Mouse (Mus musculus): ENCODE data around the gene Bzw2. TPM values are rescaled to one million over a fixed set of nuclear protein-coding genes. Genes with fewer than 3 reads are reported as not detected.
A peak's percentile ranks its signal among the peaks of the same experiment; 100 is the strongest.

The Bzw2 gene
- polyA plus RNA-seq, 1 experiment: 11.1 TPM

GRCm38 (mm10) chr12:36047593-36047992, 110.3 kb downstream of the Bzw2 start:
- no peak for TF ChIP-seq POLR2A (IDR thresholded peaks at IDR 0.05; ENCODE audit: borderline replicate concordance, extremely low read depth, low read depth, low read length)
- TF ChIP-seq CTCF (IDR thresholded peaks at IDR 0.05; ENCODE audit: insufficient read depth, low read length): no peak
- H3K4me1 ChIP-seq (ENCODE audit: control insufficient read depth, insufficient read depth, low read length): no peaks in the 10 kb centered on the region
- 66% methylated on average over 2 of the region's 2 CpGs for WGBS
- no peak overlapping the region for H3K4me3 ChIP-seq (replicated peaks; ENCODE audit: extremely low read depth, low read depth, low read length)
- no peak for DNase-seq

DNA sequence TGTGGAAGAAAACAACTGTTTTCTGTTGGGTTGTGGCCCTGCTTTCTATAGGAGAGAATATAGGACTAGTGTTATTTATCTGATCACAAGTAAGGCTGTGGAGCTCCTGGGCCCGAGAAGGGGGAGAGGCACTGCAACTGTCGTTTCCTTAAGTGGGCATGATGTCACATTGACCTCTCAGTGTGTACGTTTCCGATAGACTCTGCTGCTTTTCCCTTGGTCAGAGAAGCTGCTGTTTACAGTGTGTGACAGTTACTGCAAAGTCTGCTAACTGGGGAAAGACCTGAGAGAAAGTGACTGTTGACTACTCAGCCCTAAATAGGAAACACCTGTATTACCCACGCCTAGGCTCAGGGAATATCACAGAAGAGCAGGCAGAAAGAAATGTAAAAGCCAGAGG, 111.7 kb downstream of the Bzw2 start:
- Histone ChIP-seq H3K4me3 (replicated peaks; ENCODE audit: extremely low read depth, low read depth, low read length) (no peak overlapping the region), H3K4me1 (ENCODE audit: control insufficient read depth, insufficient read depth, low read length) (no peaks in the 10 kb centered on the region)
- TF ChIP-seq CTCF (IDR thresholded peaks at IDR 0.05; ENCODE audit: insufficient read depth, low read length) (no peak), POLR2A (IDR thresholded peaks at IDR 0.05; ENCODE audit: borderline replicate concordance, extremely low read depth, low read depth, low read length) (no peak)
- WGBS: 20% methylated on average over 5 of the region's 5 CpGs
- DNase-seq: no peak

- 88% methylated on average over 2 of the region's 2 CpGs for WGBS
- H3K4me1 ChIP-seq (ENCODE audit: control insufficient read depth, insufficient read depth, low read length): no peaks in the 10 kb centered on the region; the same call in 1 of the 2 replicates
- TF ChIP-seq POLR2A (IDR thresholded peaks at IDR 0.05; ENCODE audit: borderline replicate concordance, extremely low read depth, low read depth, low read length) (no peak), CTCF (IDR thresholded peaks at IDR 0.05; ENCODE audit: insufficient read depth, low read length) (no peak)
- DNase-seq: no peak
- no peak overlapping the region for H3K4me3 ChIP-seq (replicated peaks; ENCODE audit: extremely low read depth, low read depth, low read length)
Observed at GRCm38 (mm10) chr12:36044691-36045090, 113.2 kb downstream of the Bzw2 start.

GRCm38 (mm10) chr12:36042348-36042778, 115.5 kb downstream of the Bzw2 start, which contains the start of gene Tspan13:
Gene Tspan13, minus strand, starts transcription at chr12:36042500.
- Histone ChIP-seq H3K4me1 (ENCODE audit: control insufficient read depth, insufficient read depth, low read length) (no peaks in the 10 kb centered on the region; the same call in 1 of the 2 replicates), H3K4me3 (replicated peaks; ENCODE audit: extremely low read depth, low read depth, low read length) (peak within 1 kb of the TSS; percentile 82)
- DNase-seq: peak; percentile 84
- TF ChIP-seq CTCF (IDR thresholded peaks at IDR 0.05; ENCODE audit: insufficient read depth, low read length) (no peak), POLR2A (IDR thresholded peaks at IDR 0.05; ENCODE audit: borderline replicate concordance, extremely low read depth, low read depth, low read length) (peak; percentile 78; the same call in 1 of the 2 replicates)
- whole genome bisulfite sequencing: 1% methylated on average over 35 of the region's 35 CpGs

Other genes with a start within 250 kb of the Bzw2 start
- gene Agr3, start 232.5 kb downstream of the Bzw2 start, polyA plus RNA-seq (2012; rRNA removed): 1.6 and 2.6 TPM in 2 replicates
- 1.5 and 6.1 TPM in 2 replicates for gene Agr2, start 165.2 kb downstream of the Bzw2 start, polyA plus RNA-seq (2012; rRNA removed)
- 614 and 805 TPM in 2 replicates for gene Tspan13, start 115.6 kb downstream of the Bzw2 start, polyA plus RNA-seq (2012; rRNA removed)
- gene Ankmy2, start 966 bp downstream of the Bzw2 start, polyA plus RNA-seq (2012; rRNA removed): 6.0 and 9.3 TPM in 2 replicates
- gene Lrrc72, start 95.3 kb upstream of the Bzw2 start, polyA plus RNA-seq (2012; rRNA removed): not detected in 2 replicates
- 0.06 and 0.71 TPM in 2 replicates for gene Sostdc1, start 156.1 kb upstream of the Bzw2 start, polyA plus RNA-seq (2012; rRNA removed)
- gene Ispd, start 223.4 kb upstream of the Bzw2 start, polyA plus RNA-seq (2012; rRNA removed): 1.8 TPM in 2 replicates
- 1.6 and 2.3 TPM in 2 replicates for gene D630036H23Rik, start 224.1 kb upstream of the Bzw2 start, polyA plus RNA-seq (2012; rRNA removed)

Measured in lung, adult 2 months (tissue).